Mouse (Mus musculus) adrenal gland, postnatal 25 days (tissue): ENCODE data around the gene Ganab. TPM values are rescaled to one million over a fixed set of nuclear protein-coding genes. Genes with fewer than 3 reads are reported as not detected.
"Not testable (repeated sequence)": the region's sequence is repeated elsewhere in the genome, so short reads cannot be mapped to it uniquely, and the experiment has no call there.

Source experiments
- DNase-seq: peaks from one replicate; pipeline ENCODE4 v3.0.0; 2021; ENCODE audit warnings: mixed read lengths
- long read RNA-seq: library from polyadenylated mRNA; stranded (forward); transcript quantifications from one replicate; pipeline ENCODE4 v2.0.0, GENCODE M21; 2021
- total RNA-seq: library from RNA; stranded (reverse); gene quantifications from 2 replicates; pipeline ENCODE4 v1.2.3, GENCODE M21; 2021

Gene Ganab
- 196 and 200 TPM in 2 replicates for total RNA-seq
- long read RNA-seq, transcript Ganab-202 (24 exons, 3,788 nt): major isoform, 11 of 40 reads
- long read RNA-seq, partial matches to known transcripts: 25 of 40 reads
- long read RNA-seq, other reads (novel, unspliced or antisense): 2 of 40 reads

DNA sequence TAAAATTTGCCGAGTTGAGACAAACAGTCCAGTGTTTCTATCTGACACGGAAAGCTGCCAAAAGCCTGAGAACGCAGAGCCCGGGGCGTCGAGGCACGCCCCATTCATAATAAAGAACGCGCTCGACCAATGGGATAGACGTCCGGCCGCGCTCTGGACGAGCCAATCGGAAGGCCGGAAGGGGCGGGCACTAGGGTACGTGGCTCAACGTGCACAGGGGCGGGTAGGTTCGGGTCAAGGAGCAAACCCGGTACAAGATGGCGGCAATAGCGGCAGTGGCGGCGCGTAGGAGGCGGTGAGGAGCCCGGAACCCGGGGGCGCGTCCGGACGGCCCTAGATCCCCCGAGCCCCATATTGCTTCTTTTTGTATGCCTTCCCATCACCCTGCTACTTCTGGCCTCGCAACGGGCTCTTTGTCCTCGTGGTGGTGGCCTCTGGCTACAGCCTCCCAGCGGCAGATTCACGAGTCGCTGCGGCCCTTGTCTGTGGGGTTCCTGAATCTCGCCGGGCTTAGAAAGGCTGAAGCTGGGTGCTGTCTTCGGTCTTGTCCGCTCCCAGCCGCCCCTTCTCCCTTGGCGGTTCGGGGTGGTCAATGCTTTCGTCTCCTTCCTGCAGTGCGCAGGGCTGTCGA is at the start of gene Ganab:
Gene Ganab (plus strand): TSS at position 207 of the 631 bp plus-strand sequence.
- DNase-seq: peak; percentile 94

DNA sequence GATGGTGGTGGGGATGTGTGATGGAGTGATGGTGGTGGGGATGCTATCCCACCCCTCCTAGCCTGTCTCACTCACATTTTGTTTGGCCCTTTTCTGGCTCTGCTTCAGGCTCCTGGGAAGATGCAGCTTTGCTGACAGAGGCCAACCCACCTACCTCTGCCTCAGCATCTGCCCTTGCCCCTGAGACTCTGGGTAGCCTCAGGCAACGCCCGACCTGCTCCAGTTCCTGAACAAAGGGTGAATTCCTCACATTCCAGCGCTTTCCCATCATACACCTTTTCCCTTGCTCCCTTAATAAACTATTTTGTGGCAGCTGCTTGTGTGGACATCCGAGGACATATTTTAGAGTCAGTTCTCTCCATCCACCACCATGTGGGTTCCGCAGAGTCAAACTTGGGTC is 49.5 kb upstream of the Ganab start:
- no peak for DNase-seq

DNA sequence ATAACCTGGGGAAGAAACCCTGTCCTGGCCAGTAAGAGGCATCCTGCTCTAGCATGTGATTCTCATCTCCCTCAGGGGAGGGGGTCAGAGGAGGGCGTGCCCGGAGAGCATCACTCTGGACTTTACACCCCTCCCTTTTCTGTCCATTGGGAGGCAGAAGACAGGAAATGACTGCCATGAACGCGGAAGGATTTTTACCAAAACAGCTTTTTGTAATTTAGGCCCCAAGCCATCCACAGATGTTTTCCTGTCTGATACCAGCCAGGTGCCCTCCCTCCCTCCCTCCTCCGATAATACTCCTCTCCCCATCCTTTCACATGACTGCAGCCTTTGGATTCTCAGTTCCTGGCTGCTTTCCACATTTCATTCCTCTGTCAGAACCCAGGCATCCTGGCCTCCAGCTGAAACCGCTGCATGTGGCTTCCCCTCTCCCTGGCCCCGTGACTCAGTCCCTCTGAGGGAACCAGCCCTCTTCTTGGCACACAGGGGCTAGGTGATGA is 47.4 kb upstream of the Ganab start, which contains the start of gene Lrrn4cl:
Gene Lrrn4cl (plus strand): TSS at position 367 of the 500 bp plus-strand sequence.
- DNase-seq: no peak

DNA sequence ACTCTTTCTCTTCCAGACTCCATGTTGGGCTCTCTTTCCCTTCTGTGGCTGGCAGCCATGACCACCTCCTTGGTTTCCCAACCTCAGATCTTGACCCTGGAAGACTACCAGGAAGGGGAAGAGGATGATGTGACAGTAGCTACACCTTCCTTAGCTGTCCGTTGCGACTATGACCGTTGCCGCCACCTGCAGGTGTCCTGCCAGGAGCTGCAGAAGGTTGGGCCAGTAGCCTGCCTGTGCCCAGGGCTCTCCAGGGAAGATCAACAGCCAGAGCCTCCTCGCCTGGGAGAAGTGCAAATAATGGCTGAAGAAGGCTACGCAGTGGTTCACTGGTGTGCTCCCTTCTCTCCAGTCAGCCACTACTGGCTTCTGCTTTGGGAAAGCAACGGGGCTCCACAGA is 46.2 kb upstream of the Ganab start:
- no peak for DNase-seq

DNA sequence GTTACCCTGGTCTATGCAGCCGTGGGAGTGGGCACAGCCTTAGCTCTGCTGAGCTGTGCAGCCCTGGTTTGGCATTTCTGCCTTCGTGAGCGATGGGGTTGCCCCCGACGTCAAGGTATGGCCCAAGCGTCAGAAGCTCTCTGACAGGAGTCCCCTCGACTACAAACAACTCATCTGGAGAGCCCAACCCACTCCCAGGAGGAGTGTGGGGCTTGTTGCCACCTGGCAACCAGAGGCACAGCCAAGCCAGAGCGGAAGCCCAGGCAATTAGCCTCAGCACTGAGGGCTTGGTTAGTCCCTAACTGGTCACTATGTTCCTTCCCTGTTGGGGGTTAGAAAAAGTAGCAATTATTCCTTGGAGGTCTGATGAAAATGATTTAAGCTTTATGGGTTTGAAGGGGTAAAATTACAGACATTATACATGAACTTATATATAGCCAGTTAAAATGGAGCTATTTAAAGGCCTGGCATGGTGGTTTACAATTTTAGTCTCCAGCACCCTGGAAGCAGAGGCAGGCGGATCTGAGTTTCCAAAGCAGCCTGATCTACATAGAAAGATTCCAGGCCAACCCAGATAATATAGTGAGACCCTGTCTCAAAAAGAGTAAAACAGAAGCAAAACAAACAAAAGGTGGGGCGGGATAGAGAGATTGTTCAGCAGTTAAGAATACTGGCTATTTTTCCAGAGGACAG is 45.5 kb upstream of the Ganab start:
- no peak for DNase-seq

DNA sequence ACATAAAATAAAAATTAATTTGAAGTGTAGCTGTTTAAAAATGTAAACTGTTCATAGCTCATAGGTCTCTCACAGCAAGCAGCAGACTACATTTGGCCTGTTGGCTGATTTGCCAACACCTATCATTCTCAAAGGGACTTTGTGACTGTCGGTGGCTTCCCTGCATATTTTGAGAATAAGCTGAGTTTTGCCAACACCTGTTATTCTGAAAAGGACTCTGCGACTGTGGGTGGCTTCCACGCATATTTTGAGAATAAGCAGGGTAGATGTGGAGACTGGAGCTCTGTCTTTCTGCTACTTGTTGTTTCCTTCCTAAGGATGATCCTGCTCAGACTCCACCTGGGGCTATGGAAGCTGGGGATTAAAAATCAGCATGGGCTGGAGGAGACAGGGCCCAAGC is 44.8 kb upstream of the Ganab start:
- no peak for DNase-seq

DNA sequence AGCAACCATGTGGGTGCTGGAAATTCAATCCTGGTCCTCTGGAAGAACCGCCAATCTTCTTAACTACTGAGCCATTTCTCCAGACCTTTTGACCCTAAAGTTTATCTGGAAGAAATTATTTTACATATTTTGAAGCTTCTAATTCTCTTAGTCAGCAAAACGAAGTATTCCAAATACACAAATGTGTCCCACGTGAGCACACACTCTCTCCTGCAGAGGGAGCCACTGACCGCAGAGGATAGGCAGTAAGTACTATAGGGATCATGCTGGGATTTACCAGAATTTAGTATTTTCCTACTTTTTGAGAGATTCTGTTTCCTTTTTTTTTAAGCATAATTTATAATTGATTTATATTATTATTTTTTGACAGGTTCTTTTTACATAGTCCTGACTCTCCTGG is 40.2 kb upstream of the Ganab start:
- DNase-seq: peak; percentile 65

DNA sequence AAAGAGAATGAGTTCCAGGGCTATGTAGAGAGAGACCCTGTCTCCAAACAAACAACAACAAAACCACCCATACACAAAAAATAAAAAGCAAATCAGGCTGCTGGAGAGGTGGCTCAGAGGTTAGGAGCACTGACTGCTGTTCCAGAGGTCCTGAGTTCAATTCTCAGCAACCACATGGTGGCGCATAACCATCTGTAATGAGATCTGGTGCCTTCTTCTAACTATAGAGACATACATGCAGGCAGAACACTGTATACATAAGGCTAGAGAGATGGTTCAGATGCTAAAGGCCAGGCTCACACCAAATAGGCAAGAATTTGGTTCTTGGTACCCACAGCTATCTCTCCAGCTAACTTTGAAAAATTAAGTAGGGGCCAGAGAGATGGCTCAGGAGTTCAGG is 38.9 kb upstream of the Ganab start:
- no peak for DNase-seq

DNA sequence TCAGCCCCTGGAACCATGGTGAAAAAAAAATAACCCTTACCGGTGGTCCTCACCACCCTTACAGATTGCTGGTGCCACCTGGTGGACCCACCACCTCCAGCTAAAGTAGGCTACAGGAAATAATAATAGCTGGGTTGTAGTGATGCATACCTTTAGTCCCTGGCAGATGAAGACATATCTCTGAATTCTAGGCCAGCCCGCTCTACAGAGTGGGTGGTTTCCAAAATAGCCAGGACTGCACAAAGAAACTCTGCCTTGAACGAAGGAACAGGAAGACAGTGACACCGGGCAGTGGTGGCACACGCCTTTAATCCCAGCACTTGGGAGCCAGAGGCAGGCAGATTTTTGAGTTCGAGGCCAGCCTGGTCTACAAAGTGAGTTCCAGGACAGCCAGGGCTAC is 33.6 kb upstream of the Ganab start:
- DNase-seq: no peak

DNA sequence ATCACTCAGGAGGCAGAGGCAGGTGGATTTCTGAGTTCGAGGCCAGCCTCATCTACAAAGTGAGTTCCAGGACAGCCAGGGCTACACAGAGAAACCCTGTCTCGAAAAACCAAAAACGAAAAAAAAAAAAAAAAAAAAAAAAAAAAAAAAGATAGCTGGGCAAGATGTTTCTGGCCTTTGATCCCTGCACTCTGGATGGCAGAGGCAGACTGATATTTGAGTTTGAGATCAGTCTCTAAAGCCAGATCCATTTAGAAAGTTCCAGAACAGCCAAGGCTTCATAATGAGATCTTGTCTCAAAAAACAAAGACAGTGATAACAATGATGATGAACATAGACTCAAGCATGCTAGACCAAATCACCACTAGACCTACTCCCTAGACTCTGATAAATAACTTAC is 27.5 kb upstream of the Ganab start:
- not testable (repeated sequence) for DNase-seq

DNA sequence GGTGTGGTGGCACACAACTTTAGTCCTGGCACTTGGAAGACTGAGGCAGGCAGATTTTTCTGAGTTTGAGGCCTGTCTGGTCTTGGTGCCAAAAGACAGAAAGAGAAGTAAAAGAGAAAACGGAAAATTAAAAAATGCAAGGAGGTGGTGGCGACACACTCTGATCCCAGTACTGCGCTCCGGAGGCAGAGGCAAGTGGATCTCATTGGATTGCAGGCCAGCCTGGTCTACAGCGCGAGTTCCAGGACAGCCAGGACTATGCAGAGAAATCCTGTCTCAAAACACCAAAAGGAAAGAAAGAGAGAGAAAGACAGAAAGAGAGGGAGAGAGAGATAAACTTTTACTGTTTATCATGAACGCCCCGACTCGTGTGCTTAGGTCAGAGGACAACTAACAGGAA is 27.0 kb upstream of the Ganab start:
- DNase-seq: no peak

DNA sequence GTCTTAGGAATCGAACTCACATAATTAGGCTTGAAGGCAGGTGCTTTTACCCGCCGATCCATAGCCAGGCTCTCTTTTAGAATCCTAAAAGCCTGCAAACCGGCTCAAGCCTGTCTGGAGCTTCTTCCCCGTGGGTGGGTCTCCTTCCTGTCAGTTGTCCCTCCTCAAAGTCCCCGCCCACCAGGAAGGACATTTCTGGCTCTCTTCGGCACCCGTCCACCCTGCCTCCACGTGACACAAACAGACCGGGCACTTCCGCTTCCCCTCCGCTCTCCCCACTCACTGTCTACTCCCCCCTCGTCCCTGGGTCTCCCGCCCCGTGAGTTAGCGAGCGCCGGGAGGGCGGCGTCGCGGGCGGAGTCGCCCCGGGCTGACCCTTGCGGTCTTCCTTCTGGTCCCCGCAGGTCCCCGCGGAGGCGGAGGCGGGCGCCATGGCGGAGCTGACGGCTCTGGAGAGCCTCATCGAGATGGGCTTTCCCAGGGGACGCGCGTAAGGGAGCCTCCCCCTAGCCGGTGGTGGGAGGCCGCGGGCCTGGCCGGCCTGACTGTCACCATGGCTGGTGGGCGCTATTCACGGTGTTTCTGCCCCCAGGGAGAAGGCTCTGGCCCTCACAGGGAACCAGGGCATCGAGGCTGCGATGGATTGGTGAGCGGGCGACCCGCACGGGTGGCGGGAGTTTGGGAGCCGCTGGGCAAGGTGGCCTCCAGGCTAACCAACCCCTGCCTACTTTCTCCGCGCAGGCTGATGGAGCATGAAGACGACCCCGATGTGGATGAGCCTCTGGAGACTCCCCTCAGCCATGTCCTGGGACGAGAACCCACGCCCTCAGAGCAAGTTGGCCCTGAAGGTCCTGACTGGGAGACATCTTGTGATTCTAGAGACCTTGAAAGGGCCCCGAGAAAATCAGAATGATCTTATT is 26.3 kb upstream of the Ganab start, which contains the start of gene Ubxn1:
Gene Ubxn1 (plus strand): TSS at position 230 of the 920 bp plus-strand sequence.
- peak; percentile 95 for DNase-seq

DNA sequence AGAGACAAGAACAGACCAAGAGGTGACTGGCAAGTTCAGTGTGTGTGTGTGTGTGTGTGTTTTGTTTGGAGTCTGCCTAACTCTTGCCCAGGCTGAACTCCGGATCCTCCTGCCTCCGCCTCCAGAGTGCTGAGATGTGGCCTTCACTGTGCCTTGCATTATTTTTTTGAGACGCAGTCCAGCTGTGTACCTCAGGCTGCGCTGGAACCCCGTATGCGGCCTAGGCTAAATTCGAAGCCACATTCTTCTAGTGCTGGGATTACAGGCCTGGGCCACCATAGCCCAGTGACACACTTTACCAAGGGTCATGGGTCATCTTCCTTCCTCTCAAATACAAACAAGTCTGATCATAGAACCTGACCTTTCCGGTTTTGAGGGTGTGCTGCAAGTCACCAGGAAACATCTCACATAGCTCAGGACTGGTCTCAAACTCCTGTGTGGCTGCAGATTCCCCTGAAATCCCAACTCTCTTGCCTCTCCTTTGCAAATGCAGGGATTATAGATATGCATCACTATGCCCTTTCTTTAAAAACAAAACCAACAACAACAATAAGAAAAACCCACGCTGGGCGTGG is 25.5 kb upstream of the Ganab start:
- no peak for DNase-seq

DNA sequence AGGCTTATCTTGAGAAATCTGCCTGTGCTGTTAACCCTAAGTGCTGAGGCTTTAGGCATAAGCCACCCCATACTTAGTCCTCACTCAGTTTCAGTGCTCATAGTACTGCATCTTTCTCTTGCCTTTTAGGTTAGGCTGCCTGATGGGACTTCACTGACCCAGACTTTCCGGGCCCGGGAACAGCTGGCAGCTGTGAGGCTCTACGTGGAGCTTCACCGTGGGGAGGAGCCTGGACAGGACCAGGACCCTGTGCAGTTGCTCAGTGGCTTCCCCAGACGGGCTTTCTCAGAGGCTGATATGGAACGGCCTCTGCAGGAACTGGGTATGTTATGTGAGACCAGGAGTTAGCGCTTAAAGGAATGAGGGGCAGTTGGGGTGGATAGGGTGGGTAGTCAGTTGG is 22.8 kb upstream of the Ganab start:
- no peak for DNase-seq

DNA sequence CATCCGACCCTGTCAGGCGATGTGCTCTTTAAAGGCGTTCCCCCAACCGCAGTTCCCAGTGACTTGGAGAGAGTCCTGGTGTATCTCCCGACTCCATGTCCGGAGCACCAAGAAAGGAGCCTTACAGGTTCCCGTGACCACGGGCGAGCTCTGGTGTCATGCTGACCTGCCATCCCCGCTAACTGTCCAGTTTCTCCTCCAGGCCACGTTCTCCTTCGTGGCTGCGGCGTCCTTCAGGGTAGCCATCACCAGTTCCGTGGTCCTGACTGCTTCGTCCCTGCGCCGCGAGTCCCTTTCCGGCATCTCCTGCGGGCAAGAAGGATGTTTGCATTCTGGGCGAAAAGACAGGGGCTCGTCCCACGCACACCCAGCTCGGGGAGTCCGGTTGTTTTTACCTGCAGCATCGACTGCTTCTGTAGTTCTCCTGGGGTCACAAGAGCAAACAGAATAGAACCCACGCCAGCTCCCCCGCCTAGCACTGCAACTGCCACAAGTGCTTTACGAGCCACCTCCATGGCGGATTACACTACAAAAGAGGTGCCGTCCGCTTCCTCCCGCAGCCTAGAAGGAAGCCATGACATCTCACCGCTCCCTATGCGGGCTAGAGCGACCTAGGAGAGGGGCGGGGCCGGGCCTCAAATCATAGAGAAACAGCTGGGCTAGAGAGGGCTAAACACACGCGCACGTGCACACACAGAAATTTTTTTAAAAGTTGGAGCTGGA is 17.4 kb upstream of the Ganab start, which contains the start of gene Uqcc3:
Gene Uqcc3 (minus strand): TSS at position 613 of the 723 bp plus-strand sequence.
- peak; percentile 88 for DNase-seq

DNA sequence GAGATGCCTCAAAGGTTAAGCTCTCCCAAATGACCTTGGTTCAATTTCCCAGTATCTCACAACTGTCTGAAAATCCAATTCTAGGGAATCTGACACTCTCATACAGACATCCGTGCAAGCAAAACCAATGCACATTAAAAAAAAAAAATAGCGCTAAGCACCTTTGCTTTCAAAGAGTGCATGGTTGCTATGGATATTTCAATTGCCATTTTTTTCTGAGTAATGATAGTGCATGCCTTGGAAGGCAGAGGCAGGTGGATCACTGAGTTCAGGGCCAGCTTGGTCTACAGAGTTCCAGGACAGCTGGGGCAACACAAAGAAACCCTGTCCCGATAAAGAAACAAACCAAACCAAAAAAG is 16.9 kb upstream of the Ganab start:
- DNase-seq: no peak

DNA sequence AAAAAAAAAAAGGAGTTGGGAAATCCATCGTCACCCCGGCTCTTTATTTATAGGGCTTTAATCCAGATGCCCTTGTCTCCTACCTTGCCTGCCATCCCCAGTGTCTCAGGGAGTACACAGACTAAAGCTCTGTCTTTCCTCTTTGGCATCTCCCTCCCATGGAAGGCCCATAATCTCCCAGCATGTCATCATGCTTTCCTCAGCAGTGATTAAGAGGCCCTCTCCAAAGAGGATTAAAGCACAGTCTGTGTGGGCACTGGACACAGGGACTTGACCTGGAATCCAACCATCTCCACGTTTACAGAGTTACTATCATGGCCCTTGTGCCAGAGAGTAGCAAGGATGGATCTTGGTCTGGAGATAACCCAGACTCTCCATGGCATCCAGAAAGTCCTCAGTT is 14.3 kb upstream of the Ganab start, which contains the start of the genes Lbhd1 and Gm49403:
Gene Lbhd1 (plus strand): TSS at position 117 of the 400 bp plus-strand sequence.
Gene Gm49403 (plus strand): TSS at position 315 of the 400 bp plus-strand sequence.
- no peak for DNase-seq

DNA sequence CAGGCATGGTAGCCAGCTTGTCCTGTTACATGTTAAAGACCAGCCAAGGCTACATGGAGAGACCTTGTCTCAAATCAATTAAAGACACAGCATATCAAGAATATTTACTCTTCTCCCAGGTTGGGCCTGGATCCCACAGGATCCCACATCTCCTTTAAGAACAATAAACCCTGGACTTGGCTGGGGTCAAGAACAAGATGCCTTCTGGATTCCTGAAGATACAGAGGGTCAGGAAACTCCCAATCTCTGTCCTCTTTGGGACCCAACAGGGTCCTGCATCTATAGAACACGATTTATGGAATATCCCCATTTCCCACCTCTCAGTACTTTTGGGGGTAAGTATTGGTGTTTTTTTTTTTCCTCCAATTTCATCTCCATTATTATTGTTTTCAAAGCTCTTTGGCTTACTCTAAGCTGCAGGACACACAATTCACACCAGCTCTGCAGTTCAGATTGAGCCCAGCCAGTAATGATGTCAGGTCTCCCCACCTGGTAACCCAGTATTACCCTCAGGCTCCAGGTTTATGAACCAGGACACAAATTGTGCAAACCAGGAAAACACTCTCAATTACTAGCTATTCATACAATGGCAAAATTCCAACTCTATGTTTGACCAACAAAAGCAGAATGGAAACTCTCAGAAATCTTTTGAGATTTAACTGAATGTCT is 10.8 kb upstream of the Ganab start:
- DNase-seq: no peak

DNA sequence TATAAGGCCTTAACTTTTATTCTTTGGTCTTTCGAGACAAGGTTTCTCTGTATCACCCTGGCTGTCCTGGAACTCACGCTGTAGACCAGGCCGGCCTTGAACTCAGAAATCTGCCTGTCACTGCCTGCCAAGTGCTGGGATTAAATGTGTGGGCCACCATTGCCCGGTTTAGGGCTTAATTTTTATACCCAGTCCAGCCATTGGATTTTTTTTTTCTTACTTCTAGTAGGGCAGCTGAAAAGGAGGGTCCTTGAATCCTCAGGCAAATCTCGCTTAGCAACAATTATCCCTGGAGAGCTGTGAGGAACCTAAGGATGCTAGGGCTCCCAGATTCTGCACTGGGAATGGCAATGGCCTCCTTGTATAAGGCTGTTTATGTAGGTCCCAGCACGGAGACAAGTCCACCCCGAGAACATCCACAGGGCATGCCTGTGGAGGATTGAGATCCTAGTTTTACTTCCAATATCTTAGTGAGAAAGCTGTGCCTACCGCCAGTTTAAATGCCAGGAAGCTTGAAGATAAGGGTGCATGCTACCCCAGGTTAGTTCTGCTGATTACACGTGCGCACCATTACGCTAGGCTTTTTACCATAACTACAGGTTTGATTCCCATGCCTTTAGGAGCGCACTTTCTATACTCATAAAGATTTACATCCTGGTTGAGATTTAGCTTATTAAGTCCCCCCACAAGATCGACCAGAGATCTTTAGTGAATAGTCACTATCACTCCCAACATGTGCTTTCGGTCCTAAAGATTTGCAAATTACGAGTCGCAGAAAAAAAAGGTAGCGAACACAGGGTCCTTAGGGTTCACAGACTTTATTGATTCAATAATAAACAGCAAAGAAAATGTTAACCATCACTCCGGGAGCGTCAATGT is 10.0 kb upstream of the Ganab start:
- no peak for DNase-seq
